Mouse (Mus musculus) hindbrain, embryonic 10.5 days (tissue): ENCODE results near the gene Pla2g2f. TPM values are rescaled to one million over a fixed set of nuclear protein-coding genes. Genes with fewer than 3 reads are reported as not detected.

ENCODE experiments used
- DNase-seq: peaks from one replicate; pipeline ENCODE4 v3.0.0-alpha.2; 2017; ENCODE audit warnings: low spot score
- H3K27ac ChIP-seq: fragments of 300-500 bp; sonication (generic); 2 replicates; pipeline ENCODE4 v1.5.1; 2016; ENCODE audit warnings: mild to moderate bottlenecking, moderate library complexity
- H3K27me3 ChIP-seq: fragments of 300-500 bp; sonication (generic); 2 replicates; pipeline ENCODE4 v1.6.1; 2016; ENCODE audit warnings: mild to moderate bottlenecking; ENCODE audit not compliant: poor library complexity, insufficient read depth, severe bottlenecking
- H3K36me3 ChIP-seq: fragments of 300-500 bp; sonication (generic); 2 replicates; pipeline ENCODE4 v1.6.1; 2016; ENCODE audit warnings: mild to moderate bottlenecking, moderate library complexity
- H3K4me1 ChIP-seq: fragments of 300-500 bp; sonication (generic); replicated peaks from 2 replicates; pipeline ENCODE4 v1.6.1; 2016; ENCODE audit warnings: mild to moderate bottlenecking
- H3K4me3 ChIP-seq: fragments of 300-500 bp; sonication (generic); 2 replicates; pipeline ENCODE4 v1.5.1; 2016; ENCODE audit warnings: mild to moderate bottlenecking, moderate library complexity
- H3K9me3 ChIP-seq: fragments of 300-500 bp; sonication (generic); 2 replicates; pipeline ENCODE4 v1.6.1; 2016; ENCODE audit warnings: mild to moderate bottlenecking, moderate library complexity
- WGBS: fragments of 180-500 bp; shearing (Covaris S2); methylation state at CpG from one replicate; pipeline ENCODE4 v1.1.7; 2016; 5-methylcytosine and 5-hydroxymethylcytosine counted together
- polyA plus RNA-seq: library from polyadenylated mRNA; unstranded; fragments of >200 nt; fragmentation: Nextera tagmentation; extraction: Ambion mirVana; gene quantifications from 2 replicates; pipeline ENCODE4 v1.2.1, GENCODE M21; 2016

Gene Pla2g2f
- polyA plus RNA-seq, 1 experiment from 2014 or later: 0.84 TPM

DNA sequence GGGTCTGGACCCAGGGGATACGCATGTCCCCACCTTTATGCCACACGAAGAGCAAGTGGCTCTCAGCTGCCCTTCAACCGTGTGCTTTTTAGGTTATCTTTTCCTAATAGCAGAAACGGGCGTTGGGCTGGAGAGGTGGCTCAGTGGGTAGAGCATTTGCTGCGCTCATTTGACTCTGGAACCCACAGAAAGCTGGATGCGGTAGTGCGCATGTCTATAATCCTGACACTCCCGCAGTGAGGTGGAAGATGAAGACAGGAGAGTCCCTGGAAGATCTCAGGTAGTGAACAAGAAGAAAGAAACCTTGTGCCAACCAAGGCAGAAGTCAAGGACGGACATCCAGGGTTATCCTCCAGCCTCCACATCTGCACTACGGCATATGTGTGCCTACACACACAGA is 48.2 kb downstream of the Pla2g2f start:
- Histone ChIP-seq H3K9me3 (no peaks in the 10 kb centered on the region), H3K4me1 (peaks cover 11% of the 10 kb centered on the region; the same call in 1 of the 2 replicates), H3K36me3 (no peaks in the 10 kb centered on the region), H3K27ac (no peak overlapping the region), H3K27me3 (no peaks in the 10 kb centered on the region), H3K4me3 (no peak overlapping the region)
- no peak for DNase-seq
- 88% methylated on average over 11 of the region's 11 CpGs for WGBS

DNA sequence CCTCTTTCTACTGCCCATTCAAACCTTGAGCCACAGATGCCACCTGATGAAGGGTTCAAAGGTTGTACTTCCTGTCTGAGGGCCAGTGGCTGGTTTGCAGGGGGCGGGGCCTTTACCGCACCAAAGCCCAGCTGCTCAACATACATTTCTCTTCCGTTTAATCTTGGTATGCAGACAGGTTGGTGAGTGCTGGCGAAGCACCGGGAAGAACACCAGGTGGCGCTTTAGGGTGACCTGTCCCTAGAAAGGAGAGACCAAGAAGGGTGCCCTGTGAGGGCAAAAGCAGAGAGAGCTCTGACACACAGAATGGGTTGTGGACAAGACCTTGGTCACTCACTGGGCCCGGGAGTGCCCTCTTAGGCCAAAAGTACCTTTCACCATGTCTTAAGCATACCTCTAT is 48.8 kb downstream of the Pla2g2f start:
- peak; percentile 65 for DNase-seq
- Histone ChIP-seq H3K4me1 (peaks cover 11% of the 10 kb centered on the region; the same call in 1 of the 2 replicates), H3K27ac (no peak overlapping the region), H3K36me3 (no peaks in the 10 kb centered on the region), H3K27me3 (no peaks in the 10 kb centered on the region), H3K9me3 (no peaks in the 10 kb centered on the region), H3K4me3 (no peak overlapping the region)
- 14% methylated on average over 7 of the region's 7 CpGs for WGBS

DNA sequence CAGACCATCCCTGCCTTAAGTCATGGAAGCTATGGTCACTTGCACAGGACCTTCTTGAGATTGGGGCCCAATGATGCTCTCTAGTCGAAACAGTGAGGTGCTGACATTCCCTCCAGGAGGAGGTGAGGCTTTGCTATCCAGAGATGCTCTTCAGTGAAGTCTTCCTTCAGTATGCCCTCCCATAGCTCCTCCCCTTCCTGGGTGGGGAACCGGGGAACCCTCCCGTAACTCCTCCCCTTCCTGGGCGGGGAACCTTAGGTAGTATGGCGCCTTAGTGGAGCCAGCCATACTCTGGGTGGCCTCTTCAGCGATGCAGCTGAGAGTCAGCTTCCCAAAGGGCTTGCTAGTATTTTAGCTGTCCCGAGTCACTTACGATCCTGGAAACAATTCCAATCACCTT is 50.8 kb downstream of the Pla2g2f start:
- WGBS: 94% methylated on average over 8 of the region's 8 CpGs
- no peak for DNase-seq

DNA sequence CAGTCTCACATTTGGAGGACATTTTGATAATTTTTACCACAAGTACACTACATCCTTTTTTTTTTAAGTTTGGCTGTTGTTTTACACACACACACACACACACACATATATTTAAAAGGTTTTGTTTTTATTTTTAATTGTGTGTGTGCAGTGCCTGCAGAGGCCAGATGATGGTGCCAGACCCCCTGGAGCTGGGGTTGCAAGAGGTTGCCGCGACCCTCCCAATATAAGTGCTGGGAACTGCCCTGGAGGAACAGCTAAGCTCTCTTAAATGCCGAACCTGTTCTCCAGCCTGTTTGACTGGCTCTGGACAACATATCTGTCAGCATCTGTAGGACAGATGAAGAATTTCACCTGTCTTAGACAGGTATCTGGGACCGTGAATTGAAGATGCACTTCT is 53.3 kb downstream of the Pla2g2f start:
- 82% methylated on average over 4 of the region's 4 CpGs for WGBS
- peaks cover 18% of the 10 kb centered on the region; the same call in 1 of the 2 replicates for H3K4me1 ChIP-seq
- no peak overlapping the region for H3K27ac ChIP-seq
- no peaks in the 10 kb centered on the region for H3K9me3 ChIP-seq
- H3K36me3 ChIP-seq: no peaks in the 10 kb centered on the region
- no peak for DNase-seq
- H3K27me3 ChIP-seq: peaks cover 11% of the 10 kb centered on the region
- no peak overlapping the region for H3K4me3 ChIP-seq

More for the DNA sequence above, 50.8 kb downstream of the Pla2g2f start:
- Histone ChIP-seq H3K4me1 (peaks cover 11% of the 10 kb centered on the region; the same call in 1 of the 2 replicates), H3K4me3 (no peak overlapping the region), H3K9me3 (no peaks in the 10 kb centered on the region), H3K27me3 (no peaks in the 10 kb centered on the region), H3K27ac (no peak overlapping the region), H3K36me3 (no peaks in the 10 kb centered on the region)

DNA sequence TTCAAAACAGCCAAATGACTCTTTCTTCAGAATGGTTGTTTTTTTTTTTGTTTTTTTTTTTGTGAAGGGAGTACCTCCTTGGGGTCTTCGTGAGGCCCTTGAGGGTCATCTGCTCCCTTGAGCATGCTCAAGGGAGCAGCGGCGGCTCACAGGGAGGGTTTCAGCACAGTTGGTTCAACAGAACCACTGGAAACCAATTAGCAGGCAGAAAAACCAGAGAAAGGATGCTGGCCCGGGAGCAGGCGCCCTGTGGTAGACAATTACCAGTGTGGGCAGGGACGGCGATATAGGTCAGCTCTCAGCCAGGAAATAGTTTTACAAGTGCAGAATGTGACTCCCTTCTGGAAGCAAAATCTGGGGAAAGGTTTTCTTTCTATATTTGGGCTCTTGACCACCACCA is 53.8 kb downstream of the Pla2g2f start:
- Histone ChIP-seq H3K27me3 (peaks cover 13% of the 10 kb centered on the region), H3K27ac (no peak overlapping the region), H3K9me3 (no peaks in the 10 kb centered on the region), H3K4me1 (peaks cover 13% of the 10 kb centered on the region; the same call in 1 of the 2 replicates), H3K36me3 (no peaks in the 10 kb centered on the region), H3K4me3 (no peak overlapping the region)
- WGBS: 63% methylated on average over 7 of the region's 7 CpGs
- DNase-seq: no peak

DNA sequence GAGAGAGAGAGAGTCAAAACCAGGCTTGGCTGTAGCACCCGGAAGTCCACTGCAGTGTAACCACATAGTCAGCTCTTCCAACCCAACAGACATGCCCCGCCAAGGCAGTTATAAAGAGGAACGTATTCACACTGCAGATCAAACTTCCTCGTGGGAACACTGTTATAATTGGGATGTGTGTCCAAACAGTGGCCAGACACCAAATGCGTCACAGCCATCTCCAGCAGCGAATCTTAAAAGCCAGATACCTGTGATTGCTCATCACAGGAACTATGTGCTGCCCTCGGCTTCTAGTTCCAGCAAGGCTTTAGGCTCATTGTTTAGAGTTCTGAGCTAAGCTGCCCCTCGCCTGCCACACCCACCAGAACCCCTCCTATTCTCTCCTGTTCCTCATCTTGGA is 54.9 kb downstream of the Pla2g2f start:
- peaks cover 13% of the 10 kb centered on the region for H3K27me3 ChIP-seq
- no peaks in the 10 kb centered on the region for H3K36me3 ChIP-seq
- H3K9me3 ChIP-seq: no peaks in the 10 kb centered on the region
- no peak overlapping the region for H3K27ac ChIP-seq
- H3K4me1 ChIP-seq: peaks cover 15% of the 10 kb centered on the region; the same call in 1 of the 2 replicates
- WGBS: 84% methylated on average over 8 of the region's 8 CpGs
- no peak for DNase-seq
- H3K4me3 ChIP-seq: no peak overlapping the region

DNA sequence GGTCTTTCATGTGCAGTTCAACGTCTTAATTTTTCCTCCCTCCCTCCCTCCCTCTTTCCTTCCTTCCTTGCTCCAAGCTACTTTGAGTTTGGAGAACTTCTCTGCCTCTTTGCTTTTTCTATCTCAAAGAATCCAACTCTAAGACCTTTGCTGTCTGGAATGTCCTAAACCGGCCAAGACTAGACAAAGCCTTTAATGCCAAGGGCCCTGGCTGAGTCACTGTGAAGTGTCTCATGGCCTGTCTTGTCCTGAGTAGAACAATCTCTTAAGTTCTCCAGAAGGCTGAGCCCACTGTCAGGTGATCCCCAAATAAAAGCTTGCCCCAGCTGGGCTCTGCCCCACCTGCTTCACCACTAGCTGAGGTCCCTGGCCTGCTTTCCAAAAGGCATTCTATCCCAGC is 55.4 kb downstream of the Pla2g2f start:
- H3K4me1 ChIP-seq: peaks cover 20% of the 10 kb centered on the region
- 85% methylated on average over 2 of the region's 2 CpGs for WGBS
- H3K9me3 ChIP-seq: no peaks in the 10 kb centered on the region

DNA sequence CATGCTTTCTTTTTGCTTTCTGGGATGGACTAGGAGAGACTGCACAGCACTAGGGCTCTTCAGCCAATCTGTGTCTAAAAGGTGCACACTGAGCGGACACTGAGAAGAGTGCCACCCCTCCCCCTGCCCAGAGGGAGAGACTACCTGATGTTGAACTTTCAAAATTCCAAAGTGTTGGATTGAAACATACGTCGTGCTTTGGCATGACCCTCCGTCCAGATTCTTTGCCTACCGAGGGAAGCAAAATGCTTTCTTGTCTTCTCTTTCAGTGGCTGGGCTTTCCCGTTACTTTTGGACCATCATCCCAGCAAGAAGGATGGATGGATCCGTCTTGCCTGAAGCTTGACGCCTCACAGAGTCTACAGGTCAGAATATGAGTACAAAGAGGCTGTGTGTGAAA is 56.3 kb downstream of the Pla2g2f start:
- Histone ChIP-seq H3K9me3 (no peaks in the 10 kb centered on the region), H3K4me3 (no peak overlapping the region), H3K36me3 (no peaks in the 10 kb centered on the region), H3K27ac (peak overlapping the region; percentile 36; the same call in 1 of the 2 replicates), H3K27me3 (peaks cover 25% of the 10 kb centered on the region), H3K4me1 (peaks cover 28% of the 10 kb centered on the region)
- no peak for DNase-seq
- 69% methylated on average over 8 of the region's 8 CpGs for WGBS

More for the DNA sequence above, 55.4 kb downstream of the Pla2g2f start:
- H3K36me3 ChIP-seq: no peaks in the 10 kb centered on the region
- peaks cover 18% of the 10 kb centered on the region for H3K27me3 ChIP-seq
- no peak for DNase-seq
- H3K4me3 ChIP-seq: no peak overlapping the region
- H3K27ac ChIP-seq: no peak overlapping the region

Other genes starting within 250 kb of the Pla2g2f start
- 0.67 and 0.80 TPM in 2 replicates for gene Vwa5b1, start 121.7 kb downstream of the Pla2g2f start, polyA plus RNA-seq
- 0.89 and 0.95 TPM in 2 replicates for gene Pla2g2c, start 32.8 kb downstream of the Pla2g2f start, polyA plus RNA-seq
- gene Ubxn10, start 20.5 kb downstream of the Pla2g2f start, polyA plus RNA-seq: 2.3 and 4.6 TPM in 2 replicates
- gene Pla2g2d, start 18.1 kb upstream of the Pla2g2f start, polyA plus RNA-seq: 1.0 and 1.4 TPM in 2 replicates
- gene Pla2g5, start 105.9 kb upstream of the Pla2g2f start, polyA plus RNA-seq: 0.19 TPM in 1 of 2 replicates, not detected in the other
- gene Gm13030, start 116.3 kb upstream of the Pla2g2f start, polyA plus RNA-seq: not detected in 2 replicates
- not detected in 2 replicates for gene Pla2g2e, start 120.3 kb upstream of the Pla2g2f start, polyA plus RNA-seq
- 2.4 and 3.0 TPM in 2 replicates for gene Otud3, start 156.3 kb upstream of the Pla2g2f start, polyA plus RNA-seq
- gene Rnf186, start 209.5 kb upstream of the Pla2g2f start, polyA plus RNA-seq: not detected in 2 replicates
- 0.70 and 1.1 TPM in 2 replicates for gene Tmco4, start 215.3 kb upstream of the Pla2g2f start, polyA plus RNA-seq